Mouse (Mus musculus) gastrocnemius, adult 2 months (tissue): ENCODE results near the gene Gfra4. TPM values are rescaled to one million over a fixed set of nuclear protein-coding genes. Genes with fewer than 3 reads are reported as not detected.

ENCODE experiments used
- DNase-seq: peaks from one replicate; pipeline ENCODE4 v3.0.0; 2022
- H3K27ac ChIP-seq: fragments of 200-600 bp; 2 replicates; pipeline ENCODE4 v1.8.1; 2022; ENCODE audit warnings: mild to moderate bottlenecking
- H3K4me3 ChIP-seq: fragments of 200-600 bp; 2 replicates; pipeline ENCODE4 v1.8.1; 2022; ENCODE audit warnings: mild to moderate bottlenecking, moderate library complexity
- CTCF ChIP-seq: fragments of 200-600 bp; IDR thresholded peaks from 2 replicates; pipeline ENCODE4 v1.8.1; 2022; ENCODE audit warnings: antibody characterized with exemption, mild to moderate bottlenecking, moderate library complexity
- intact Hi-C: fragments of 180-260 bp; cut with DNase I; formaldehyde crosslinking; loops from one replicate; pipeline ENCODE4 v1.15.1; 2025
- long read RNA-seq, 2 experiments: library from polyadenylated mRNA; stranded (forward); transcript quantifications; one replicate each; pipeline ENCODE4 v2.0.0; 2021
- total RNA-seq, 2 experiments: library from RNA; stranded (reverse); gene quantifications; 2 replicates each; pipeline ENCODE4 v1.2.3; 2021

Gfra4 gene
- total RNA-seq: 1 to 10 TPM; 1.1 to 1.7 TPM
- long read RNA-seq, experiment 1, partial matches to known transcripts: 2 of 6 reads
- long read RNA-seq, experiment 1, other reads (novel, unspliced or antisense): 2 of 6 reads
- long read RNA-seq, experiment 2, partial matches to known transcripts: 1 of 1 reads
- long read RNA-seq, experiment 2, other reads (novel, unspliced or antisense): 0 of 1 reads

GRCm38 (mm10) chr2:131042988-131043387 lies at the start of gene Gfra4:
TSS of gene Gfra4 (minus strand) at chr2:131043088.
- Histone ChIP-seq H3K27ac (no peak within 1 kb of the TSS), H3K4me3 (no peak within 1 kb of the TSS; the same call in 1 of the 2 replicates)
- no peak for TF ChIP-seq CTCF
- DNase-seq: no peak
- intact Hi-C loops: no loop called here

- Histone ChIP-seq H3K27ac (no peak overlapping the region), H3K4me3 (no peak overlapping the region)
- no peak for TF ChIP-seq CTCF
- intact Hi-C loops: no loop called here
- DNase-seq: no peak
These were observed 48.0 kb upstream of the Gfra4 start for GRCm38 (mm10) chr2:131090852-131091251.

GRCm38 (mm10) chr2:131089634-131090033 lies 46.7 kb upstream of the Gfra4 start:
- no peak for TF ChIP-seq CTCF
- intact Hi-C loops: no loop called here
- Histone ChIP-seq H3K4me3 (no peak overlapping the region), H3K27ac (no peak overlapping the region; the same call in 1 of the 2 replicates)
- no peak for DNase-seq

GRCm38 (mm10) chr2:131088581-131088980 lies 45.7 kb upstream of the Gfra4 start:
- no peak overlapping the region for H3K4me3 ChIP-seq
- no peak for DNase-seq
- intact Hi-C loops: no loop called here
- H3K27ac ChIP-seq: peak overlapping the region; percentile 41; the same call in 1 of the 2 replicates
- TF ChIP-seq CTCF: no peak

DNA sequence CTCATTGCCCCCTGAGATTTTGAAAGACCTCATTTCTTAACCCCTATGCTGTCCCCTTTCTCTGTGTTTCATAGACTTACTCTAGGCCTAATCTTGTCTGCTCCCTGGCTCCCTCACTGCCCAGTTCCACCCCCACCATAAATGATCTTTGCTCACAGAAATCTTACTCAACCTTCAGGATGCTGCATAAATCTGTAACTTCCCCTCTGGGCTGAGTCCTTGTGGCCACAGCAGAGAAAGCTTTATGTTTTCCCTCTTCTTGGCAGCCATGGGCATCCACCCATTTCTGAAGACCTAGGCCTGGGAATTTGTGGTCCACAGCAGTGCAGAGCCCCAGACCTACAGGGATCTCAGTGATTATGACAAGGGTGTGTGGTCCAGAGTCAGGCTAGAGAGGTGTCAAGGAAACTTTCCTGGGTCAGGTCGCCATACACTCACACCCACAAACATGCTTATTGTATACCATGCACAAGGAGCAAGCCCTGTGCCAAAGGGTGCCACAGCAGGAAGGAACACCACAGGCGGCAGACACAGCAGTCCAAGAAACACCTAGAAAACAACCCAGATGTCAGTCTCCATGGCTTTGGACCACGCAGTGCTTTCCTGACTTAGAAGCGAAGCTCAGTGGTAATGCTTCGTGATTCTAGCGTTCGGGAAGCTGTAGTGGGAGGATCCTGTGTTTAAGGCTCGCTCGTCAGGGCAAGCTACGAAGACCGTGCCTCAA lies 43.9 kb upstream of the Gfra4 start, which contains the start of gene Siglec1:
Siglec1 (minus strand) TSS at position 99 of the 724 bp plus-strand sequence.
- intact Hi-C loops: no loop called here
- no peak for DNase-seq
- no peak for TF ChIP-seq CTCF
- peak within 1 kb of the TSS; percentile 38 for H3K27ac ChIP-seq
- H3K4me3 ChIP-seq: peak within 1 kb of the TSS; percentile 39

- intact Hi-C loops: no loop called here
- Histone ChIP-seq H3K27ac (no peak overlapping the region), H3K4me3 (no peak overlapping the region)
- no peak for TF ChIP-seq CTCF
- no peak for DNase-seq
These were observed 41.3 kb upstream of the Gfra4 start for GRCm38 (mm10) chr2:131084206-131084605.

DNA sequence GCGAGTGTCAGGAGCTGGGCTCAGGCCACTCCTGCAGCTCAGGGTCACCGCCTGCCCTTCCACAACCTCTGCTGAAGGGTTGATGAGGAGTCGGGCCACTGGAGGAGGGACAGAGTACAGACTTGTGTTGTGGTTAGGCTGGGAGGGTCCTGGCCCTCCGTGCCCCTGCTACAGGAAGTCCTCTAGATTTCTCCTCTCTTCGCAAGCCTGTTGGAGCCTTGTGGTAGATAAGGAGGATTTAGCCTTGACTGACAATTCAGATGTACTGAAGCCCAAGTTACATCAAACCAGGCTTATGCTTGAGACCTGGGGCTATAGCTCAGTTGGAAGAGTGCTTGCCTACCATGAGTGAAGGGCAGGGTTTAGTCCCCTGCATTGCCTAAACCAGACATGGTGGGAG lies 37.6 kb upstream of the Gfra4 start:
- TF ChIP-seq CTCF: no peak
- no peak overlapping the region for H3K4me3 ChIP-seq
- DNase-seq: no peak
- no peak overlapping the region for H3K27ac ChIP-seq
- intact Hi-C loops: no loop called here

DNA sequence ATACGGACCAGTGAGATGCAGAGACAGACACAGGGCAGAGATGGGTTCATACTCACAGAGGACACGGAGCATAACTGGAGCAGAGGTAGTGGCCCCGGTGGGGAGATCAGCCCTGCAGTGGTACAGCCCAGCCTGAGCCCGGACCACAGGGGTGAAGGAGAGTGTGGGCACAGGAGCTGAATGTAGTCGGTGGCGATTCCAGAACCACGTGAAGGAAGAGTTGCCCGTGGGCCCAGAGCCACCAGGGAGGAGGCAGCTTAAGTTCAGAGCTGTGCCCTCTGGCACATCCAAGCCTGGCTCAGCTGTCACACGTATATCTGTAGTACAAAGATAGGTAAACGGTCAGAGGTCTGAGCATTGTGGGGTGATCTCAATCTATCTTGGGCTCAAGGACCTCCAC lies 29.6 kb upstream of the Gfra4 start:
- intact Hi-C loops: no loop called here
- Histone ChIP-seq H3K4me3 (no peak overlapping the region), H3K27ac (no peak overlapping the region)
- TF ChIP-seq CTCF: no peak
- DNase-seq: peak; percentile 15

DNA sequence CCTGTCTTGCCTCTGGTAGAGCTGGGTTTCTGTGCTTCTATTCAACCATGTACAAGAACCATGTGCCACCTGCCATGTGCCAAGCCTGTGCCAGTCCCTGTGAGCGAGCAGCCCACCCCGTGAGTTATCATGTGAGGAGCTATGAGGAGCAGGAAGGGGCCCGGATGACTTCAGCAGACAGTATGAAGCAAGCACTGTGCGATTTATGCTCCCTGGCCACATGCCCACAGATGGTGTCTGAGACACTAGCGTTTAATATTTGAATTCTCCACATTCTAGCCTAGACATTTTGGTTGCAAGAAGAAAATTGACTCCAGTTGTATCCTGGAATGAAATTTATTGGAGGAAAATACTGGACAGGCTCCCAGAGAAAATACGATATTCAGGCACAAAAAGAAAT lies 24.6 kb upstream of the Gfra4 start:
- no peak overlapping the region for H3K4me3 ChIP-seq
- intact Hi-C loops: no loop called here
- H3K27ac ChIP-seq: no peak overlapping the region
- no peak for TF ChIP-seq CTCF
- DNase-seq: peak; percentile 44

- H3K27ac ChIP-seq: no peak overlapping the region
- TF ChIP-seq CTCF: no peak
- no peak overlapping the region for H3K4me3 ChIP-seq
- DNase-seq: no peak
- intact Hi-C loops: no loop called here
These were observed 23.5 kb upstream of the Gfra4 start for GRCm38 (mm10) chr2:131066342-131066741.

DNA sequence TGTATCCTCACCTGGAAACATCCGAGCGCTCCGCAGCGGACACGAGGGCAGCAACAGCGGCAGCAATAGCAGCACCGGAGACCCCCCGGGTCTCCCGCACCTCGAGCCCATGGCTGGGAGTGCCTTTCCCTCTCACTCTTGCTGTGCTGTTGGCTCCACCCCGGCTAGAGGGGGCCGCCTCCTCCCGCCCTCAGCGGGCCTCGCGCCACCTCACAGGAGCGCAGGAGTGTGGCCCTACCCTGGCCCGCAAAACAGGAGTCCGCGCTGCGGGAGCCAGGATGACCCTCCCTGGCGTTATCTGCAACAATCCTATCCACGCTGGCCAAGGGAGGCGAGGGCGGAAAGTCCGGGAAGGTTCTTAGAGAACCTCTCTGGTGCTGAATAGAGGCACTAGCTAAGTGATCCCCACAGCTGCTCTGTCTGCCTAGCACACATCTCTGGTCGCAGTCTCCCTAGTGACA lies 20.5 kb upstream of the Gfra4 start, which contains the start of gene Adam33:
Adam33 (minus strand) TSS at position 411 of the 461 bp plus-strand sequence.
- Histone ChIP-seq H3K4me3 (peak within 1 kb of the TSS; percentile 62), H3K27ac (peak within 1 kb of the TSS; percentile 57)
- intact Hi-C loops: no loop called here
- TF ChIP-seq CTCF: no peak
- peak; percentile 65 for DNase-seq

DNA sequence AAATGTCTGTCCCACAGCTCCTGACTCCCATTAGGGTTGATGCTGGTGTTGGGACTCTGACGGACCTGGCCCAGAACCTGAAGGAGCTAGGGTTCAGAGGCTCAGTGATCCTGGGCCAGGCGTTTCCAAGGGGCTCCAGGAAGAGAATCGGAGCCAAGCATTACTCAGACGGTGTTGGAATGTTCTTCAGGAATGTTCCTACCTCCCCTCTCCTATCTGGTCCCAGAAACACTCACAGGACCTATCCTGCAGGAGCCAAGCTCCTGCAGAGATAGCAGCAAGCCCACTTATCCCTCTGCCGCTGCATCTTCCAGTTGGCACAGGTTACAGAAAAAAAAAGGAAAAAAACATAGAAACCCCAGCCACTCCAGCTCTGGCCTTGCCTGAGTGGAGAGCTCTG lies 18.7 kb upstream of the Gfra4 start:
- H3K4me3 ChIP-seq: peak overlapping the region; percentile 62
- no peak for TF ChIP-seq CTCF
- no peak for DNase-seq
- peak overlapping the region; percentile 79 for H3K27ac ChIP-seq
- intact Hi-C loops: no loop called here

GRCm38 (mm10) chr2:131060784-131061183 lies 17.9 kb upstream of the Gfra4 start:
- Histone ChIP-seq H3K4me3 (peak overlapping the region; percentile 40), H3K27ac (peak overlapping the region; percentile 79)
- no peak for TF ChIP-seq CTCF
- intact Hi-C loops: no loop called here
- DNase-seq: no peak
